Mouse (Mus musculus) B cell, adult 2 months (primary cell): Measurements from ENCODE around the gene Pagr1b.
A peak's percentile ranks its signal among the peaks of the same experiment; 100 is the strongest.

Experiments
- DNase-seq, 2 experiments: peaks; one replicate each; pipeline ENCODE4 v3.0.0; 2022

Gene Pagr1b

DNA sequence TGATC, at the start of gene Pagr1b:
Gene Pagr1b (minus strand): TSS at position 4 of the 5 bp plus-strand sequence.
- DNase-seq, result no peak

DNA sequence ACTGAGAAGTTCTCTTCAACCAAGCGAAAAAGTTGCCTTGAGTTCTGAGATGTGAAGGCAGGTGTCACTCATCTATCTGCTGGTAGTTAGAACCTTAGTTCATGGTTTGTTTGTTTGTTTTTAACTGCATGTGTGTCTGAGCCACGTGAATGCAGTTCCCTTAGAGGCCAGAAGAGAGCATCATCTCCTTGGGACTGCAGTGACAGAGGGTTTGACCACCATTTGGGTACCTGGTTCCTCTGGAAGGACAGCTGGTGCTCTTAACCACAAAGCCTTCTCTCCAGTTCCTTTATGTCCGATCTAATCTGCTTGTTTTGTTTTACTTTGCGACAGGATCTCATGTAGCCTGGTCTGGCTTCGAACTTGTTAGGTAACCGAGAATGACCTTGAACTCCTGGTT, 49.3 kb upstream of the Pagr1b start:
- no peak for DNase-seq

DNA sequence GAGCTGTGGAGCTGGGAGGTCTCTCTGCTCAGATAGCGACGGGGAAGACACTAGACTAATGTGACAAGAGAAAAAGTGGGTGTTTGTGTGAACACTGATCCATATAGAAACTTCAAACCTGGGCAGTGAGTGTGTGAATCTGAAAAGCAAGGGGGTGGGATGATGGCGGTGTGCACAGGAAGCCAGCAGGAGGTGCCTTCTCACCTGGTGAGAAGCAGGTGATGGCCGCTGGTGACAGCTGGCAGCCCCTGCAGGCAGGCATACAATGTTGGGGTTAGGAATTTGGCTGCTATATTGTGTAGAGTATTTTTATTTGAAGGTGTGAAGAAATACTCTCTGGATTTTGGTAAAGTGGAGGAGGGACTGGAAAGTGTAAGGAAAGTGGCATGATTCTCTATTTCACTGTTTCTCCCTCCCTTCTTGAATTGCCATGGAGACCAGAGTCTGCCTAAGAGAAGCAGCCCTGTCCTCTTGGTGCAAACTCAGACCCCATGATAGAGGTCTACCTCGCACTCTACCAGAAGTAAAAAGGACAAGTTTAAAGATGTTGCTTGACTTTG, 38.8 kb upstream of the Pagr1b start:
- DNase-seq, result no peak

DNA sequence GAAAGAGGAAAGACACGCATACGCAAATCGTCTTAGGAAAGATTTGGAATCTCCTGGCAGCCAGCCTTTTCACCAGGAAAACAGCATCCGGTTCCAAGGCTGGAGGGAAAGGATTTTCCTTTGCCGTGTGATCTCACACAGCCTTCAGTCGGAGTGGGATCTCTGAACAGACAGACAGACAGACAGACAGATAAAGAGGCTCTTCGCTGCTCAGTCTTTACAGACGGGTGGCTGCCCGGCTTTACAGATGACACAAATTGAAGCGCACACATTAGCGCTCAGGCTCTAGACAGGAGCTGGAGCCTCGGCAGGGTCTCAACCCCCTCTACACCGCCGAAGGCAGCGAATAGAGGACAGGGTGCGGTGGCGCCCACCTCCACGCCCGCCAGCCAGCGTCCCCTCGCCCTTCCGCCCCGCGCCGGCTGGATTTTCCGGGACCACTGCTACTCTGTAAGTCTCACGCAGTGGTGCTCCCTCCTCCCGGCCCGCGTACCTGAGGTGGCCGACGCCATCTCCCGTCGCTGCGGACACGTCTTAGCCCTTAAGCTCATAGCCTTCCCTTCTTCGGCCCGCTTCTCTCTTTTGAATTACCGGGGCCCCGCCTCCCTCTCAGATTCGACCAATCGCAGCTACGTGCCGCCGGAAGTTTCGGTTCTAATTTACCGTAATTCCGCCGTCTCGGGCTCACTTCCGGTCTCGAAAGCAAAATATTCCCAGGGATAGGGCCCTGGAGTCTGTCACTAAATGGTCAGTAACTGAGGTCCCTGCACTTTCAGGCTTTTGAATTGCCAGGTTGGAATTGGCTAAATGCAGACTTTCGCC, 25.8 kb upstream of the Pagr1b start, which contains the start of gene Kif22:
Gene Kif22 (minus strand): TSS at position 621 of the 822 bp plus-strand sequence.
- DNase-seq, result peak; percentile 89 to 91

DNA sequence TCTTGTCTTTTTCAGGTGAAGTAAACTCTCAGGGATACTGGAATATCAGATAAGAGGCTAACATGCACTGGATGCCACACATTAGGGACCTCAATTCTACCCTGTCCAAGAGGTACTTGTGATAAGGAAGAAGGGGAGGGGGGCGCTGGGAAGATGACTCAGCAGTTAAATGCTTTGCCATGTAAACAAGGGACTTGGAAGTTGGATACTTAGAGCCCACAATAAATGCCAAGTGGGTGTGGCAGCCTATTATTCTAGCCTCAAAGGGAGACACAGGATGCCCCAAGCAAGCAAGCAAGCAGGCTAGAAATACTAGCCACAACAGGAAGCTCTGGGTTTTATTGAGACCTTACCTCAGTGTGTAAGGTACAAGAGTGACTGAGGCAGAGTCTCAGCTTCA, 15.0 kb upstream of the Pagr1b start:
- DNase-seq, result no peak

DNA sequence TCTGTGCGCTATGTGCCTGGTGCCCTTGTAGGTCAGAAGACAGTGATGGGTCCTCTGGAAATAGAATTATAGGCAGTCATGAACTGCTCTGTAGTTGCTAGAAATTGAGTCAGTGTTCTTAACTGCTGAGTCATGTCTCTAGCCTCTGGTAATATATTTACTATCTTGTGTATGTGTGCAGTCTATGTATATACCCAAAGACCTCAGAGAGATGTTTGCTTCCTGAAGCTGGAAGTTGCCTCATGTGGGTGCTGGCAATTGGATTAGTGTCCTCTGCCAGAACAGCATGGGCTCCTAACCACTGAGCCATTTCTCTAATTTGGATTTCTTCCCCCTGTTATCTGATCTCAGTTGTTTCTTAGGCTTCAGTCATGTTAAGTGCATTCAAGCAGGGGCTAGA, 13.9 kb upstream of the Pagr1b start:
- no peak for DNase-seq

DNA sequence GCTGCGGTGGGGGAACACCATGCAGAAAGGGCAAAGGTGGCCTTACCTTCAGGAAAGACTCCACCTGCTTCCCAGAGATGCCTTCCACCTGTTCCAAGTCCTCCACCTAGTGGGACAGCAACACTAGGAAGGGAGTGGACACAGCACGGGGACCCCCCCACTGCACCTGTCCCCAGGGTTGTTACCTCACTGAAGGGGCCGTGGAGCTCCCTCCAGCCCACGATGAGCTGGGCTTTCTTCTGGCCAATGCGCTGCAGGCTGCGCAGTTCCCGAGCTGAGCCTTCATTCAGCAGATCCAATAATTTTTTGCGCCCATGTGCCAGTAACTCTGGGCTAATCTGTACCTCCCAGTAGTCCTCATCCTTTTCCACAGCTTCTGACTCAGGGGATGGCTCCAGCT, 11.6 kb upstream of the Pagr1b start:
- no peak for DNase-seq

DNA sequence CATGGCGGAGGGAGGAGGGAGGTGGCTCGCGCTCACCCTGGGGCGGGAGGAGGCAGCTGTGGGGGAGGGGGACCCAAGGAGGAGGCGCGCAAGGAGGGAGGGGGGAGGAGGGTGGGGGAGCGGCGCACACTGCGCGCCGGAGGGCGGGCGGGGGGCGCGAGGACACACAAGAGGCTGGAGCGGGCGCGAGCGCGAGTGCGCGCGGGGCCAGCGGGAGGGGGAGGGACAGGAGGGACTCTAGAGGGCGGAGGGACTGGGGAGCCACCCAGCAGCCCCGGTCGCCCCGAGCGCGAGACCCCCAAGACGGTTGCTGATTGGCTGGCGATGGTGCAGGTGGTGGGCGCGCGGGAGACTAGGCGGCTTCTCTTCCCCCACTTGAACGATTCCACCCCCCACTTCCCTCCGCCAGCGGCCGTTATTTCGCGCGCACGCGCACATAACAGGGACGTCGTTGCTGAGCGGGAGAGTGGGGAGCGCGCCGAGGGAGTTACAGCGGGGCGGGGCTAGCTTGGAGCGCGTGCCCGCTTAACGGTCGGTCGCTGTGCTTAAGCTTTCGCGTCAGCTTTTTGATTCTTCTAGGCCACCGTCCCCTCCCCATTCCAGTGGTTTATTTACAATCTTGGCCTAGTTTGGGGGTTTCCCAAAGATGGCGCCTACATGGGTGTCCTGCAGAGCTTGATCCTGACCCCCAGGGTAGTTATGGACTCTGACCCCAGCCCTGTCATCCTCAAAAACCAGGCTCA, 10.9 kb upstream of the Pagr1b start, which contains the start of gene Maz:
Gene Maz (minus strand): TSS at position 54 of the 743 bp plus-strand sequence.
- peak; percentile 98 to 99 for DNase-seq

DNA sequence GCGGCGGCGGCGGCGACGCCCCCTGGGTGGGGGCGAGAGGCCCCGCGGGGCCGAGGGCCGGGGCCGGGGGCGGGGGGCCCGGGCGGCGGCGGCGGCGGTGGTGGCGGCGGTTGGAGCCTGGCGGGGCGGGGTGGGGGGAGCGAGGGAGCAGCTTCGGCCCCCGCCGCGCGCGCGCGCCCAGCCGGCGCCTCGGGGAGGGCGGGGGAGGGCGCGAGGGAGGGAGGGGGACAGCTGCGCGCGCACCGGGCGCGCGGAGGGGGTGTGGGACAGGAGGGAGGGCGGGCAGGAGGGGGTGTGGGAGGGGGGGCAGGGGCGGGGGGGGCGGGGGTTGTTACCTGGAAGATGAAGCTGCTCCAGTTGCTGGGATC, 10.3 kb upstream of the Pagr1b start:
- DNase-seq, result peak in 1 of 2 experiments; percentile 84

DNA sequence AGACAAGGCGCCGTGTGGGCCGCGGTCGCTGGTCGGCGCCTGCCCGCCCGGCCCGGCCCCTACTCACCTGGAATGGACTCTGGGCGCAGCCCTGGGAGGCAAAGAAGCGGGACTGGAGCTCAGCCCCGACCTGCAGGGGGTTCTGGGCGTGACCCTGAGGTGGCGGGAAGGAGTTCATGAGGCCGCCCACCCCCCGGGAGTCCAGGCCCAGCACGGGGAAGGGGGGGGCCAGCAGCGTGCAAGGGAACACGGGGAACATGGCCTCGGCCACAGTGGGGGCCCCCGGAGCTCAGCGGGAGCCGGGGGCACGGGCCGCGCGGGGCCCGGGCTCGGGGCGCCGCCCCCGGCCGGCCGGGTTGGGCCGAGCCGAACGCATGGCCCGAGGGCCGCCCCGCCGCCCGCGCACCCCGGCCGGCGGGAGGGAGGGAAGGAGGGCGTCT, 9.9 kb upstream of the Pagr1b start:
- peak; percentile 66 to 69 for DNase-seq

DNA sequence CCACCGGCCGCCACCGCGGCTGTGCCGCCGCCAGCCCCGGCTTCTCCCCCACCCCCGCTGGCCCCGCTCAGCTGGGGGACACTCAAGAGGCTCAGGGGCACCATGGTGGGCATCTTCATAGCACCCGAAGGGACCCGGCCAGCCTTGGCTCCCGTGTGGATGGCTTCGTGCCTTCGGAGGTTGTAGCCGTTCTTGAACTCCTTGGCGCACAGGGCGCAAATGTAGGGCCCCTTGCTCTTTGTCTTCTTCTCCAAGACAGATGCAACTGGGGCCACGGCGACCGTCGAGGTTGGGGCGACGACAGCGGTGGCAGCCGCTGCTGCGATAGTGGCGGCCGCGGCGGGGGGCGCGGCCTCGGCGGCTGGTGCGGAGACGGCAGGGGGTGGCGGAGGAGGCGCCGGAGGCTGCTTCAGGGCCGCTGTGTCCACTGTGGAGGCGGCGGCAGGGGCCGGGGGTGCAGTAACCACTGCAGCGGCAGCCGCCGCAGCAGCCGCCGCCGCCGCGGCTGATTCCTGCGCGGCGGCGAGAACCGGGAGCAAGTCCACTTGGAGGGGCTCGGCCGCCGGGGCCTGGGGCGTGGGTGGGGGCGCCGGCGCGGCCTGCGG, 9.4 kb upstream of the Pagr1b start:
- peak in 1 of 2 experiments; percentile 61 for DNase-seq

DNA sequence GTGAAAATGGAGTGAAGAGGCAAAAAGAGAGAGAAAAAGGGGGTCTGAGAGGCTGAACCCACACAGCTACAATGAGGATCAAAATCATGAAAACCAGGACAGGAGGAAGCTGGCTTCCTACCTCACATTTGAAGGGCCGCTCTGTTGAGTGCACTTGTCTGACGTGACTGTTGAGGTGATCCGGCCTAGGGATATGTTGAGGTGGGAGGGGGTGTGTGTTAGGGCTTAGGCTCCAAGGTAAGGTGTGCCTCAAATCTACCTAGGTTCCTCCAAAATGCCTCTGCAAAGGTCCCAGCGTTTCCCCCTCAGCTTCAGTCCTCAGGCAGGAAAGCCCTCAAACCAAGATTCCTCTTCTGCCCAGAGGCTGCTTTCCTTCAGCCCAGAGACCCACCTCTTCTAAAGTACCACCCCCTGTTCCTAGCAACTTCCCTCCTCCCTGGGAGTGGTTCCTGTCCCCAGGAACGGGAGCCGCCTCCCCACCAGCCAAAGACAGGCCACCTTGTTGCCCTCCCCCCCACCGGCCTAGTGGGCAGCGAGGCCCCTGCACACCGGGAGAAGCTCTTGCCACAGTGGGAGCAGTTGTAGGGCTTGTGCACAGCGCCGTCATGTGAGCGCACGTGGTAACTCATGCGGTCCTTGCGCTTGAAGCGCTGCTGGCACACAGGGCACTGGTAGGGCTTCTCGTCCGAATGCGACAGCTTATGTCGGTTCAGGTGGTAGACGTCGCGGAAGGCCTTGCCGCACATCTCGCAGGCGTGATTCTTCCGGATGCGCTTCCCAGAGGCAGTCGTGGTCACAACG, 8.7 kb upstream of the Pagr1b start:
- peak; percentile 78 for DNase-seq

DNA sequence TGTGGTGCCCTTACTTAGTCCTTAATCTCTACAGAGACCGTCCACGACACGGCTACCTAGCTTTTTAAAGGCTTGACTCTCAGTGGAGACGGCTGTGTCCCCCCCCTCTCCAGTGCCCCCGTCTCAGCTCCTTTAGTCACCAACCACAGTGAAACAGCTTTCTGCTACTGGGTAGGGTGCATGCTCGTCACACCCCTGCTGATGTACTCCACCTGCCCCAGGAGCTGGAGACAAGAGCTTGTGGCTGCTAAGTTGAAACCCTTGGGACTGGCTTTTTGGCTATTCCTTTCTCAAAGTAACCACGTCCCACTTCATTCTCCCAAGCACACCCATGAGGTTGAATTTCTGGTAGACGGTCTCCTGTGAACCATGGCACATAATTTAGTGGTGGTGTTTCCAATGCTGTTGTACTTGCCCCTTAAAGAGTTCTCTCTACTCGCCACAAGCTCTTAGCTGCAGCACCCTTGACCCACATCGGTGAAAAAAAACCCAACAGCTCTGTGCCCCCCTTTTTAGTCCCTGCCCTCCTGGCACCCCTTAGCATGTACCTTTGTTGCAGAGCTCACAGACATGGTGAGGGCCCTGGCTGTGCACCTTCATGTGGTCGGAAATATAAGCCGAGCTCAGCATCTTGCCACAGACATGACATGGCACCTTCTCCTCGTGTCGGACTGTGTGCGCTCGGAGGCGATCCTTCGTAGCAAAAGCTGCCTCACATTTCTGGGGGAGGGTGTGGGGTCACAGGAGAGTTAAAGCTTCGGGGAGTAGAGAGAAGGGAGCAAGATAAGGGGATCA, 7.8 kb upstream of the Pagr1b start:
- no peak for DNase-seq

DNA sequence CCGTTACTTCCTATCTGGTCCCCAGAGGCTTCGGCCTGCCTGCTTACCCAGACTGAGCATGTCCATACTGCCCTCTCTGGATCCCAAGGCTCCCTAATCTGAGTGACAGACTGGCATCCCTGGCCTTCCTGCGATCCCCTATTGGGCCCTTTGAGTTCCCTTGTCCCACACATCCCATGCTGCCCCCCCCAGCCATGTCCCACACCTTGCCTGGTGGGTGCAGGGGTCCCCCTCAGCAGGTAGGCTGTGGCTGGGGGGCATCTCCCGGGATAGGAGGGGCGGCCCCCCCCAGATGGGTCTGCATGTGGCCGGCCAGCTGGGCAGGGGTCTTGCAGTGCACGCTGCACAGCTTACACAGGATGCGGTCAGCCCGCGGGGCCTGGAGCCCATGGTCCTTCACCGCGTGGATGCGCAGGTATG, 7.0 kb upstream of the Pagr1b start:
- DNase-seq, result no peak

DNA sequence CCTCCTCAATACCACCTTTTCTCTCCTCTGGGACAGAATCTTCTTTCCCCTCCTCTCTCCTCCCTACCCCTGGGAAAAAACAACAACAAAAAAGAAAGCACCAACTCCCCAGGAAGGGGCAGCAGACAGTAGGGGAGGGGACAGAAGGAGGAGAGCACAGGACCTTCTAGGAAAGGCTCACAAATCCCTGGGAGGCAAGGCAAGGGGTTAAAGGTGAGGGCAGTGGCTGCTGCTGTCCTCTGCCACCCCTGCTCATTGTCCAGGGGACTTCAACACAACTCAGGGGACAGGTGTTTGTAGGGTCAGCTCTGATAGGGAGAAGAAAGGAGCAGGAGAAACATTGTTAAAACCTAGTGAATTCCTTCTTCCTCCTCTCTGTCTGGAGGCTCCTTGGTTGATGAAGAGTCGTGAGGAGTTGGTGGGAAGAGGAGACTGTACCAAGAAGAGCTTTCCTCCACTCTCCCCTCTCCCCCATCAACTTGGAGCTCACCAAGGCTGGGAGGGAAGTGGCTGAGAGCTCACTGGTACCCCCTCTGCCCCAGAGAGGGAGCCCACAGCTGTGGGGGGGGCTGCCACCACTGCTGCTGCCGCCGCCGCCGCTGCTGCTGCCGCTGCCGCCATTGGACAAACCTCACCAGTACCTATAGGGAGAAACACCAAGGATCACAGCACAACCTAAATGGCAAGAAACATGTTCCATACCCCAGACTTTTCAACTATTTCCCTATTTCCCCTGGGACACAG, 6.4 kb upstream of the Pagr1b start:
- no peak for DNase-seq

DNA sequence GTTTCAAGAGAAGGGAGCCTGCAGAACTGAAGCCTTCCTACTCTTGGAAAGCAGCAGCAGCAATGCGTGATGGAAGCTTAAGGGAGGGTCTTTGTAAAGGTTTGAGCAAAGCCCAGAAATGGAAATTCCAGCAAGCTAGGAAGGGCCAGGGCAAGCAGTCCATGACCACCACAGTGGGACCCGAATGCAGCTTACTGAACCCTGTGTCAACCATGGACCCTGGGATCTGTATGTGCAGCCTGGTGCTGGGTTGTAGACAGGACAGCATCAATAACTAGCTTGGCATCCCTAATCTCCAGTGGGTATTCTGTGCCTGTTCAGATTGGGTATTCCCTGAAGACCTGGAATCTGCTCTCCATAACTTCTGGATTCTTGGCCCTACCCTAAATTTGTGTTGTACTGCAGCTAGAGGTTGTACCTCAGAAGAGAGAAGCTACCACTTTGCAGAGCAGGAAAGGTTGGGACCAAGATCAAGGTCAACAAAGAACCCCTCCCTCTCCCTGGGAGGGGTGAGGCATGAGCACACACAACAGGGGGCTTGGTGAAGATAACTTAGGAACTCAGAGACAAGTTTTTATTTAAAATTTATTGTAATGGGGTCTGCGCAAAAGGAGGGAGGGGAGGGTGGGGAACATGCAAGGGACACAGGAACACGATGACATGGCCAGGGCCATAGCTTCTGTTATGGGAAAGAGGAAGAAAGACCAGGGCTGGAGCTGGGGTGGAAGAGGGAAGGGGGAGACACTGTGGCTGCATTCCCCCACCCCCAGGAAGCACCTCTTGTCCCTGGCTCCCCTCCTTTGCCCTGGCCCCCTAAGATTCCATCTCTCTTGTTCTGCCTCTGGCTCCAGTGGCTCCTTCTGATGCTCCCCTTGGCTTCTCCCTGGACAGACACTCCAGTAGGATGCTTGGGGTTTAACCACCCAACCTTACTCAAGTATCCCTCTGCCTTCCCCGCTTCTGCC, 5.6 kb upstream of the Pagr1b start:
- no peak for DNase-seq

DNA sequence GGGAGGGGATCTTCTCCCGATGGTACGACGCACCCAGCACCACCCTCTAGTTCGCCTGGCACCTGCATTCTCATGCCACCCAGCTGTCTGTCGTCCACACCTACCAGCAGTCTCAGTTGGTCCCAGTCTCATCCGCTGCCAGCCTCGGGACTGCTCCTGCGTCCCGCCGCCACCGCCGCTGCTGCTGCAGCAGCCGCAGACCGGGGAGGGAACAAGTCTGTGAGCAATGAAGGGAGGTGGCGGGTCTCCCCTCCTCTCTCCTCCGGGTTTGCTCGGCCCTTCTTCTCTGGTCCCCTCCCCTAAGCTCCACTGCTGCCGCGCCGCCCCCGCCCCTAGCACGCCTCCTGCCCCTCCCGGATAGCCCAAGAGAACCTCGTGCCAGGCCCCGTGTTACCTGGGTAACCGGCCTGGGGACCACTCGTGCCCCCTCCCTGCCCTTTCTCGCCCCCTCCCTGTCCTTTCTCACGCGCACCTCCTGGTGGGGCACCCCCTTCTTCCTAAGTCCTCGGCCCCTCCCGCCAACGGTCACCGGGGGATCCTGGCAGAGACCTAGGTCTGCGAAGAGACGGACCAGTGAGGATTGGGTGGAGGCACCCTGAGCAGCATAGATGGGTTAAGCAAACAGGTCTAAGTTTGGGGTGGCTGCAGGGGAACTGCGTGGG, 4.7 kb upstream of the Pagr1b start, which contains the start of the genes Gm42742 and Prrt2:
Gene Gm42742 (minus strand): TSS at position 197 of the 662 bp plus-strand sequence.
Gene Prrt2 (minus strand): TSS at position 311 of the 662 bp plus-strand sequence.
- peak; percentile 37 to 39 for DNase-seq

DNA sequence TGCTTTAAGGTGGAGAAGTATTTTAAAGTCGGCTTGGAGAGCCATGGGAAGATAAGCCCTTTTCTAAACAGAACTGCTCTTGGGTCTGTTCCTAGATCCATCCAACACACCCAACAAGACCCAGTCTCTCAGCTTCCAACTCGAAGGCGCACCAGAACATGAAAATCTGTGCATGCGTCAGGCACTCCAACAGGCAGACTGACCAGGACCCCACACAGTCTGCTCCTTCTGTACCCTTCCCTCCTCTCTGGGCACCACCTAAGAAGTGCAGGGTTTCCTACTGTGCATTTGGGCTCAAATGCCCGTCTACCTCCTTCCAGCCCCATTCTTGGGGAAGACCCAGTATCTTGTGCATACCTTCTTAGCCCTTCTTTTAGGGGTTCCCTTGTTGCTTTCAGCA, 4.2 kb upstream of the Pagr1b start:
- peak in 1 of 2 experiments; percentile 11 for DNase-seq

DNA sequence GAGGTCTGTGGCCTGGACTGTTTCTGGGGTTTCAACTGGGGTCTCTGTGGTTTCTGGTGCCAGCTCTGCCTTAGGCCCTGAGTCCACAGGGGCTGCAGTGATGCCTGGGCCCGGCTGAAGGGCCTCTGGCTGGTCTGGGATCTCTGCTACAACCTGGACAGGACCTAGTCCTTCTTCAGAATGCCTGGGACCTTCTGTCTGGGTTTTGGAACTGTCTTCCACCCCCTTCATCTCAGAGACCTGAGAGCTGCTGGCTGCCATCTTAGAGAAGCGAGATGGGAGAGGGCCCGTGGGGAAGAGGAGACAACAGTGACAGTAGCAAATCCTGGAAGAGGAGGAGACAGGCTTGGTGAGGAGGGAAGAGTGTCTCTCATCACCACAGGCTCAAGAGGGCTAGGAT, 3.7 kb upstream of the Pagr1b start:
- no peak for DNase-seq
